Mouse (Mus musculus): ENCODE results near the gene Hist1h1b. TPM values are rescaled to one million over a fixed set of nuclear protein-coding genes. Genes with fewer than 3 reads are reported as not detected.
"Not testable (repeated sequence)": the region's sequence is repeated elsewhere in the genome, so short reads cannot be mapped to it uniquely, and the experiment has no call there.

Hist1h1b gene
- total and polyA plus RNA-seq, 2 experiments = 3.5 TPM; not detected in 1

DNA sequence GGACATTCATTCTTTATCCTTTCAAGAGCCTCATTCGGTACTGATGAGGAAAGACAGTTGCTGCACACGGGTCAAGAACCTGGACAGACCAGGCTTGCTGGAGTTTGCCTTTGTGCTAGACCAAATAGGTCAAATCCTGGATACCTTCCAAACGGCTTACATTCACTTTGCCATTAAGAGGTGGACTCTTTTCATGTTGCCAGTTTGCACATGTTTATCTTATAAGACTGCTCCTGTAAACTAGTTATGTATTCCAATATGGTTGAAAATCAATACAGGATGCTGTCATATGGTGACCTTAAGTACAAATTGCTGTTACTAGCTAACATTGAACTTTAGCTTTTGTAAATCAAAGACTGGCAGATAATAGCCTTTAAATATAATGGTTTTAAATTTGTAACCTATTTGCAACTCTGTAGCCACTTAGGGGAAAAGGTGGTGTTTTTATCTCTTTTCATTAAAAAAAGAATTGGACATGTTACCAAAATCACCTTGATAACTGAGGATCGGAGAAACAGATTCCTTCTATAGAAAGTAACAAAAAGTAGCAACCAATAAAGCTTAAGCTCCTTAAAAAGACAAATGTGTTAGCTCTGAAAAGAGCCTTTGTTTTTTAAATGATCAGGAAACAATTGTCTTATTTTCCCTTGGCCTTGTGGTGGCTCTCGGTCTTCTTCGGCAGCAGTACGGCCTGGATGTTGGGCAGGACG, 5.9 kb upstream of the Hist1h1b start:
- H3K4me1 ChIP-seq (ENCODE audit: control insufficient read depth, insufficient read depth, low read length) = peaks cover 4% of the 10 kb centered on the region
- H3K36me3 ChIP-seq (ENCODE audit: control insufficient read depth, insufficient read depth, low read length) = no peaks in the 10 kb centered on the region
- H3K27me3 ChIP-seq (ENCODE audit: control insufficient read depth, insufficient read depth, low read length) = no peaks in the 10 kb centered on the region; the same call in 1 of the 2 replicates
- peak overlapping the region; percentile 44; the same call in 1 of the 2 replicates for H3K4me3 ChIP-seq (ENCODE audit: insufficient read depth, low read depth, low read length)
- 12% methylated on average over 8 of the region's 8 CpGs for WGBS
- no peak overlapping the region for H3K27ac ChIP-seq (replicated peaks; ENCODE audit: insufficient read depth, low read depth, low read length)
- no peak for DNase-seq (ENCODE audit: extremely low read depth, low read depth, low spot score)
- H3K9ac ChIP-seq (ENCODE audit: low read depth, low read length) = peak overlapping the region; percentile 60; the same call in 1 of the 2 replicates
- no peaks in the 10 kb centered on the region for H3K79me2 ChIP-seq (ENCODE audit: control insufficient read depth, insufficient read depth, low read length)
- TF ChIP-seq CTCF (IDR thresholded peaks at IDR 0.05; ENCODE audit: low read depth, low read length) (no peak), POLR2A (IDR thresholded peaks at IDR 0.05; ENCODE audit: extremely low read depth, insufficient read depth, low read length) (no peak)

DNA sequence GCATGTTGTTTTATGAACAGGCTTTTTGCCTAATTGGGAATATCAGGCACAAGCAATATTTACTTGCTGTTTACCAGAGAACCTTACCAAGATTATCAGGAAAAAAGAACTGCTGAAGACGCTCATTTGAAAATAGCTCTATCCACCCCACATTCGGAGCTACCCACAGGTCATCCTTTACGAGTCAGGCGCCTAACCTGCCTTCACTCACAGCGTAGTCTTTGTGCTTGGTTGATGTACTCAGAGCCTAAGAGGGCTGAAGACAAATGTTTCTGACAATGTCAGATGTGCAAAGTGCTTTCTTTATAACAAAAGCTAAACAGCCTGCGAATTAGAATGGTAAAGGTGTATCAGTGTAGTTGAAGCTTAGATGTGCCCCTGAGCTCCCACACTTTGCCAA, 3.9 kb upstream of the Hist1h1b start:
- no peak for DNase-seq (ENCODE audit: extremely low read depth, low read depth, low spot score)
- H3K4me3 ChIP-seq (ENCODE audit: insufficient read depth, low read depth, low read length) = no peak overlapping the region
- no peak overlapping the region for H3K9ac ChIP-seq (ENCODE audit: low read depth, low read length)
- H3K4me1 ChIP-seq (ENCODE audit: control insufficient read depth, insufficient read depth, low read length) = peaks cover 8% of the 10 kb centered on the region
- no peaks in the 10 kb centered on the region; the same call in 1 of the 2 replicates for H3K27me3 ChIP-seq (ENCODE audit: control insufficient read depth, insufficient read depth, low read length)
- 75% methylated on average over 6 of the region's 6 CpGs for WGBS
- H3K79me2 ChIP-seq (ENCODE audit: control insufficient read depth, insufficient read depth, low read length) = no peaks in the 10 kb centered on the region
- TF ChIP-seq CTCF (IDR thresholded peaks at IDR 0.05; ENCODE audit: low read depth, low read length) (no peak), POLR2A (IDR thresholded peaks at IDR 0.05; ENCODE audit: extremely low read depth, insufficient read depth, low read length) (no peak)
- H3K27ac ChIP-seq (replicated peaks; ENCODE audit: insufficient read depth, low read depth, low read length) = no peak overlapping the region
- H3K36me3 ChIP-seq (ENCODE audit: control insufficient read depth, insufficient read depth, low read length) = no peaks in the 10 kb centered on the region

DNA sequence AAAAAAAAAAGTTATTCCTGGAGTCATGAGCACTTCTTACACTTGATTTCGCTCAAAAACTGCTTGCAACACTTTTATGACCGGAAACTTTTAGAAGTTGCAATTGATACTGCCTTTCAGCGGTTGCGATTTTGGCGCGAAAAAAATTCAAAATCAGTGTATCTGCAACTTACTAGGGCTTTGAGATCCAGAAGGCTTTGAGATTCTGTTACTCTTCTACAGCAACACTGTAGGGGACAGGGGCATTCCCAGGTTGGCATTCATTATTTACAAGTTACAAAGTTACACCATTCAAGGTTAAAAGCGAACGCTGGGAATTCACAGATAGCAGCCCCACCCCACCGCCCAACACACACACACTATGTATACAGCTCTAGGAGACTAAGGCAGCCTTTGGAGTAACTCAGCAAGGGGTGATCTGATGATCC, 3.3 kb upstream of the Hist1h1b start:
- 7% methylated on average over 9 of the region's 9 CpGs for WGBS
- no peak for DNase-seq (ENCODE audit: extremely low read depth, low read depth, low spot score)

DNA sequence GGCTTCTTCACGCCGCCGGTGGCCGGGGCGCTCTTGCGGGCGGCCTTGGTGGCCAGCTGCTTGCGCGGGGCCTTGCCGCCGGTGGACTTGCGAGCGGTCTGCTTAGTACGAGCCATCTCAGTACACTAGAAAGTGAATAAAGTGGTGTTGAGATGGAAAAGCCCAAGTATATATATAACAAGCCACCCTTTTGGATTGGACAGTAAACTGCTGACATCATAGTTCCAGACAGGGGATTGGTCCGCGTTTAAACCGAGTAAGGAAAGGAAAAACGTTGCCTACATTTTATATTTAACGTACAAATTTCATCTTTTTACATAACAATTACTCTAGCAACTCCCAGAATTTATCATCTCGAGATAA, 2.8 kb upstream of the Hist1h1b start, which contains the start of gene Hist1h3i:
TSS of gene Hist1h3i (minus strand) at position 116 of the 363 bp plus-strand sequence.
- DNase-seq (ENCODE audit: extremely low read depth, low read depth, low spot score) = peak; percentile 70
- H3K9ac ChIP-seq (ENCODE audit: low read depth, low read length) = no peak within 1 kb of the TSS
- H3K27me3 ChIP-seq (ENCODE audit: control insufficient read depth, insufficient read depth, low read length) = no peaks in the 10 kb centered on the region
- WGBS = under 1% methylated on average over 17 of the region's 20 CpGs
- peaks cover 8% of the 10 kb centered on the region for H3K4me1 ChIP-seq (ENCODE audit: control insufficient read depth, insufficient read depth, low read length)
- no peak for TF ChIP-seq CTCF (IDR thresholded peaks at IDR 0.05; ENCODE audit: low read depth, low read length)
- 0 out of 2 replicates have a peak, but pooled peaks have one; percentile 6 for TF ChIP-seq POLR2A (IDR thresholded peaks at IDR 0.05; ENCODE audit: extremely low read depth, insufficient read depth, low read length)
- peak within 1 kb of the TSS; percentile 56; the same call in 1 of the 2 replicates for H3K4me3 ChIP-seq (ENCODE audit: insufficient read depth, low read depth, low read length)
- H3K79me2 ChIP-seq (ENCODE audit: control insufficient read depth, insufficient read depth, low read length) = no peaks in the 10 kb centered on the region
- no peak within 1 kb of the TSS for H3K27ac ChIP-seq (replicated peaks; ENCODE audit: insufficient read depth, low read depth, low read length)
- no peaks in the 10 kb centered on the region for H3K36me3 ChIP-seq (ENCODE audit: control insufficient read depth, insufficient read depth, low read length)

More for the DNA sequence above, 3.3 kb upstream of the Hist1h1b start:
- Histone ChIP-seq H3K4me3 (ENCODE audit: insufficient read depth, low read depth, low read length) (peak overlapping the region; percentile 42; the same call in 1 of the 2 replicates), H3K9ac (ENCODE audit: low read depth, low read length) (no peak overlapping the region), H3K27ac (replicated peaks; ENCODE audit: insufficient read depth, low read depth, low read length) (no peak overlapping the region), H3K36me3 (ENCODE audit: control insufficient read depth, insufficient read depth, low read length) (no peaks in the 10 kb centered on the region), H3K4me1 (ENCODE audit: control insufficient read depth, insufficient read depth, low read length) (peaks cover 8% of the 10 kb centered on the region), H3K79me2 (ENCODE audit: control insufficient read depth, insufficient read depth, low read length) (no peaks in the 10 kb centered on the region), H3K27me3 (ENCODE audit: control insufficient read depth, insufficient read depth, low read length) (no peaks in the 10 kb centered on the region; the same call in 1 of the 2 replicates)
- TF ChIP-seq CTCF (IDR thresholded peaks at IDR 0.05; ENCODE audit: low read depth, low read length) = no peak
- no peak for TF ChIP-seq POLR2A (IDR thresholded peaks at IDR 0.05; ENCODE audit: extremely low read depth, insufficient read depth, low read length)

DNA sequence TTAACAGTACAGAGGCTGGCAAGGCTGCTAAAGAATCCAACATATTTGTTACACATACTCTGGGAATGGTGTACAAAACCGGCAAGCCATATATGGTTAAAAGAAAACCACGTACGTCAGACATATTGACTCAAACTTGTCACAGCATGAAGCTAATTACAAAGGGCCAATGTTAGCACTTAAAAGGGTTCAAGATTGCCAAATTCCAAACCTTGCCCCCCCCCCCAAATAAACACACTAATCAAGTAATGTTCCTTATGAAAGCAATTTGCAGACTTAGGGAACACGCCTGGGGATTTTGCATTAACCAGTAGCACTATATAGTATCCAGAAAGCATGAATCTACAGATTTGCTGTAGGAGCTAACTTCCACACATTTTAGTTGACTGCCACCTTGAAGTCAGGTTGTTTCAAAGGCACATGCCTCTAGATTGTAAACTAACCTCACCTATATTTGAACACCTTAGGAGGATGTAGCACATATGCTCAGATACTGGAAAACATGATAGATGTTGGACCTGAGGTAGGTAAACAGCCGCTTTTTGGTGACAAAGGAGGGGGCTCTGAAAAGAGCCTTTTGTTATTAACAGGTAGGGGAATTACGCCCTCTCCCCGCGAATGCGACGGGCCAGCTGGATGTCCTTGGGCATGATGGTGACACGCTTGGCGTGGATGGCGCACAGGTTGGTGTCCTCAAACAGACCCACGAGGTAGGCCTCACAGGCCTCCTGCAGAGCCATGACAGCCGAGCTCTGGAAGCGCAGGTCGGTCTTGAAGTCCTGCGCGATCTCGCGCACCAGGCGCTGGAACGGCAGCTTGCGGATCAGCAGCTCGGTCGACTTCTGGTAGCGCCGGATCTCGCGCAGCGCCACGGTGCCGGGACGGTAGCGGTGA, 2.2 kb upstream of the Hist1h1b start:
- H3K27ac ChIP-seq (replicated peaks; ENCODE audit: insufficient read depth, low read depth, low read length); DNase-seq (ENCODE audit: extremely low read depth, low read depth, low spot score); H3K4me1 ChIP-seq (ENCODE audit: control insufficient read depth, insufficient read depth, low read length); H3K79me2 ChIP-seq (ENCODE audit: control insufficient read depth, insufficient read depth, low read length); H3K36me3 ChIP-seq (ENCODE audit: control insufficient read depth, insufficient read depth, low read length); H3K27me3 ChIP-seq (ENCODE audit: control insufficient read depth, insufficient read depth, low read length); H3K9ac ChIP-seq (ENCODE audit: low read depth, low read length): not testable (repeated sequence)
- 10% methylated on average over 17 of the region's 35 CpGs for WGBS
- TF ChIP-seq POLR2A (IDR thresholded peaks at IDR 0.05; ENCODE audit: extremely low read depth, insufficient read depth, low read length) = 0 out of 2 replicates have a peak, but pooled peaks have one; percentile 42
- H3K4me3 ChIP-seq (ENCODE audit: insufficient read depth, low read depth, low read length) = peak overlapping the region; percentile 40; the same call in 1 of the 2 replicates

Data from liver, adult 2 months (tissue).